Comparison of ENCODE assay signal across 8 mouse cellular contexts in genomic region chr12:79598496-79598895, GRCm38 (mm10).
A peak's percentile ranks its signal among the peaks of the same experiment; 100 is the strongest.
DNase-seq lines count a peak whose midpoint lies in the region; ATAC-seq lines count a peak whose summit lies in the region.
"Had no signal": no experiment of that assay in that cellular context is flagged by ENCODE, and none has a peak within 500 bp of the region (broad histone marks: within the 10 kb centered on the region; RNA-seq: fewer than 3 reads in every experiment).

No protein-coding gene starts in this region.

- no peaks in the 10 kb centered on the region for H3K27me3 ChIP-seq in heart, embryonic 12.5 days (replicated peaks)
- H3K27me3 ChIP-seq in limb, embryonic 13.5 days: no peaks in the 10 kb centered on the region
- H3K27me3 ChIP-seq: liver, embryonic 13.5 days had no signal

- peak overlapping the region; percentile 90 for H3K27ac ChIP-seq in heart, embryonic 12.5 days (ENCODE audit: poor library complexity, severe bottlenecking)
- H3K27ac ChIP-seq in limb, embryonic 13.5 days: peak overlapping the region; percentile 73
- H3K27ac ChIP-seq: liver, embryonic 13.5 days had no signal

- ATAC-seq in heart, embryonic 12.5 days (ENCODE audit: insufficient number of reproducible peaks, low FRiP score): peak; percentile 68; the same call in 1 of the 2 replicates
- ATAC-seq in limb, embryonic 13.5 days (ENCODE audit: low FRiP score, low read depth): no peak

- H3K4me2 ChIP-seq in heart, embryonic 12.5 days: no peak overlapping the region
- no peak overlapping the region for H3K4me2 ChIP-seq in limb, embryonic 13.5 days (replicated peaks)
- H3K4me2 ChIP-seq: liver, embryonic 13.5 days had no signal

- no peaks in the 10 kb centered on the region for H3K9me3 ChIP-seq in heart, embryonic 12.5 days (replicated peaks)
- no peaks in the 10 kb centered on the region for H3K9me3 ChIP-seq in limb, embryonic 13.5 days
- H3K9me3 ChIP-seq: liver, embryonic 13.5 days had no signal

- no peak overlapping the region for H3K9ac ChIP-seq in heart, embryonic 12.5 days
- H3K9ac ChIP-seq in limb, embryonic 13.5 days: no peak overlapping the region
- H3K9ac ChIP-seq: liver, embryonic 13.5 days had no signal

- WGBS in heart, embryonic 12.5 days: 27% methylated on average over 4 of the region's 4 CpGs
- 14% methylated on average over 4 of the region's 4 CpGs for WGBS in limb, embryonic 13.5 days

- H3K4me3 ChIP-seq in heart, embryonic 12.5 days: no peak overlapping the region
- no peak overlapping the region for H3K4me3 ChIP-seq in limb, embryonic 13.5 days
- H3K4me3 ChIP-seq: liver, embryonic 13.5 days had no signal

- H3K4me1 ChIP-seq in heart, embryonic 12.5 days (replicated peaks): peaks cover 23% of the 10 kb centered on the region
- peaks cover 55% of the 10 kb centered on the region for H3K4me1 ChIP-seq in limb, embryonic 13.5 days

- H3K36me3 ChIP-seq in heart, embryonic 12.5 days: no peaks in the 10 kb centered on the region
- H3K36me3 ChIP-seq in limb, embryonic 13.5 days: no peaks in the 10 kb centered on the region
- H3K36me3 ChIP-seq: liver, embryonic 13.5 days had no signal

- DNase-seq in 3134 (ENCODE audit: extremely low read depth, insufficient read length, low spot score): peak; percentile 67
- DNase-seq in 3T3-L1 (ENCODE audit: low read depth, low spot score): peak; percentile 98
- DNase-seq in frontal cortex, postnatal 14 days (ENCODE audit: low spot score in 2 of 2): no peak
- DNase-seq in layer of hippocampus, postnatal 10 days (ENCODE audit: low spot score in 2 of 2): no peak
- DNase-seq in right cerebral cortex, adult 2 months (ENCODE audit: low spot score in 2 of 2): no peak
- DNase-seq: liver, embryonic 13.5 days had no signal

Comparison
In these comparisons a context has a peak if more than half of its experiments do, and no peak if none do; other contexts are left out.
1. DNase-seq: peak in 3134 (single experiment) and 3T3-L1 (single experiment); none in frontal cortex, postnatal 14 days (0 of 2), layer of hippocampus, postnatal 10 days (0 of 2) and right cerebral cortex, adult 2 months (0 of 2).